Mouse (Mus musculus) lung, embryonic 16.5 days (tissue): ENCODE measurements at regions not wholly inside any gene's neighbourhood (a gene's known extent, or its start where the extent isn't known, plus 50 kb on each side); places are given as distances from the start of the nearest gene placed in this dataset.
"Not testable (repeated sequence)": the region's sequence is repeated elsewhere in the genome, so short reads cannot be mapped to it uniquely, and the experiment has no call there.

Experiments used
- ATAC-seq: fragments of 200-750 bp; cut with Nextera tagmentation; 2 replicates; pipeline ENCODE4 v1.8.0; 2017; ENCODE audit warnings: low read depth, mild to moderate bottlenecking, moderate library complexity
- H3K27ac ChIP-seq: fragments of 300-500 bp; sonication (generic); 2 replicates; pipeline ENCODE4 v1.5.1; 2014; ENCODE audit warnings: mild to moderate bottlenecking, control low read depth, low read length
- H3K27me3 ChIP-seq: fragments of 300-500 bp; sonication (generic); 2 replicates; pipeline ENCODE4 v1.6.1; 2014; ENCODE audit warnings: low read depth, low read length, mixed read lengths; ENCODE audit not compliant: control insufficient read depth, insufficient read depth
- H3K36me3 ChIP-seq: fragments of 300-500 bp; sonication (generic); 2 replicates; pipeline ENCODE4 v1.6.1; 2014; ENCODE audit warnings: low read length; ENCODE audit not compliant: control insufficient read depth, insufficient read depth
- H3K4me1 ChIP-seq: fragments of 300-500 bp; sonication (generic); replicated peaks from 2 replicates; pipeline ENCODE4 v1.6.1; 2014; ENCODE audit warnings: low read length, mixed read lengths; ENCODE audit not compliant: control insufficient read depth, insufficient read depth
- H3K4me2 ChIP-seq: fragments of 300-500 bp; sonication (generic); 2 replicates; pipeline ENCODE4 v1.6.1; 2014; ENCODE audit warnings: low read depth, low read length, control low read depth
- H3K4me3 ChIP-seq: fragments of 300-500 bp; sonication (generic); 2 replicates; pipeline ENCODE4 v1.5.1; 2014; ENCODE audit warnings: mild to moderate bottlenecking, low read length, control low read depth
- H3K9ac ChIP-seq: fragments of 300-500 bp; sonication (generic); 2 replicates; pipeline ENCODE4 v1.6.1; 2014; ENCODE audit warnings: low read length, control low read depth
- H3K9me3 ChIP-seq: fragments of 300-500 bp; sonication (generic); 2 replicates; pipeline ENCODE4 v1.6.1; 2016; ENCODE audit warnings: low read length; ENCODE audit not compliant: control insufficient read depth
- WGBS: fragments of 180-500 bp; shearing (Covaris S2); extraction: QIAGEN DNeasy Blood & Tissue Kit; methylation state at CpG from one replicate; pipeline ENCODE4 v1.1.7; 2014; 5-methylcytosine and 5-hydroxymethylcytosine counted together

DNA sequence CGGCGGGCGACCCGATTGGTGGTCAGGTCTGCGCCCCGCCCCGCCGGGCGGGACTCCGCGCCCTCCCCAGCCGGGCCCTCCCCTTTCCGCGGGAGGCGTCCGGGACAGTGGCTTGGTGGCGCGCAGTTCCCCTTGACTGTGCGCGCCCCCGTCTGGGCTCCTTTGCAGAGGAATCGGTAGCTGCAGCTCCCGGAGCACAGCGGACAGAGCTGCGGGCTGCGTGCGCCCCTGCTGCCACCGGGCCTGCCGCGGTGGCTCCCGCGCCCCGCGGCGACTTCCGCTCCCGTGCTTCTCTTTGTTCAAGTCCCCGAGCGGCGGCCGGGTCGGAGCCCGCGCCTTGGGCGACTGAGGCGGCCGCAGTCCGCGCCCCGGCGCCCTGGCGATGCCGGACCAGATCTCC lies 566.6 kb upstream of the Gm21863 start:
- Histone ChIP-seq H3K4me3 (peak overlapping the region; percentile 50), H3K4me2 (0 out of 2 replicates have a peak overlapping the region, but pooled peaks have one; percentile 25), H3K9ac (peak overlapping the region; percentile 57)
- H3K27me3 ChIP-seq, H3K9me3 ChIP-seq, H3K27ac ChIP-seq, ATAC-seq, H3K4me1 ChIP-seq, H3K36me3 ChIP-seq: not testable (repeated sequence)
- WGBS = 2% methylated on average over 25 of the region's 53 CpGs
